Mouse (Mus musculus) right cerebral cortex, postnatal 4 days (tissue): ENCODE measurements around the gene Tmem41b.
"Not testable (repeated sequence)": the region's sequence is repeated elsewhere in the genome, so short reads cannot be mapped to it uniquely, and the experiment has no call there.

ENCODE experiments used
- DNase-seq: peaks from one replicate; pipeline ENCODE4 v3.0.0-alpha.2; 2022

The Tmem41b gene

GRCm38 (mm10) chr7:109986775-109987174 lies at the start of gene Tmem41b:
Tmem41b (minus strand) TSS chr7:109986929.
- DNase-seq: not testable (repeated sequence)

GRCm38 (mm10) chr7:110030342-110030741 lies 43.6 kb upstream of the Tmem41b start:
- no peak for DNase-seq

GRCm38 (mm10) chr7:110028826-110029225 lies 42.1 kb upstream of the Tmem41b start:
- no peak for DNase-seq

- DNase-seq: no peak
Observed at GRCm38 (mm10) chr7:110026594-110026993, 39.9 kb upstream of the Tmem41b start.

- no peak for DNase-seq
Observed at GRCm38 (mm10) chr7:110023553-110023952, 36.8 kb upstream of the Tmem41b start.

GRCm38 (mm10) chr7:110018631-110019482 lies 32.1 kb upstream of the Tmem41b start:
- DNase-seq: peak; percentile 40

GRCm38 (mm10) chr7:110018117-110018630 lies 31.4 kb upstream of the Tmem41b start, which contains the start of gene Ipo7:
Ipo7 (plus strand) TSS chr7:110018274.
- peak; percentile 87 for DNase-seq

- no peak for DNase-seq
Observed at GRCm38 (mm10) chr7:110014272-110014671, 27.5 kb upstream of the Tmem41b start.

GRCm38 (mm10) chr7:110011417-110011816 lies 24.7 kb upstream of the Tmem41b start:
- no peak for DNase-seq

- DNase-seq: no peak
Observed at GRCm38 (mm10) chr7:110009084-110009483, 22.4 kb upstream of the Tmem41b start.

- DNase-seq: no peak
Observed at GRCm38 (mm10) chr7:110008513-110008912, 21.8 kb upstream of the Tmem41b start.

GRCm38 (mm10) chr7:110006471-110007195 lies 19.9 kb upstream of the Tmem41b start:
- no peak for DNase-seq

- no peak for DNase-seq
Observed at GRCm38 (mm10) chr7:110005976-110006375, 19.2 kb upstream of the Tmem41b start.

GRCm38 (mm10) chr7:110002968-110003367 lies 16.2 kb upstream of the Tmem41b start:
- peak; percentile 5 for DNase-seq

- no peak for DNase-seq
Observed at GRCm38 (mm10) chr7:110002092-110002491, 15.4 kb upstream of the Tmem41b start.

GRCm38 (mm10) chr7:109998388-109998787 lies 11.7 kb upstream of the Tmem41b start:
- DNase-seq: no peak

- DNase-seq: no peak
Observed at GRCm38 (mm10) chr7:109993157-109993959, 6.6 kb upstream of the Tmem41b start.

- DNase-seq: no peak
Observed at GRCm38 (mm10) chr7:109991286-109991685, 4.6 kb upstream of the Tmem41b start.

GRCm38 (mm10) chr7:109986133-109986669 lies 528 bp downstream of the Tmem41b start:
- DNase-seq: peak; percentile 97

- no peak for DNase-seq
Observed at GRCm38 (mm10) chr7:109985661-109986132, 1.0 kb downstream of the Tmem41b start.

- not testable (repeated sequence) for DNase-seq
Observed at GRCm38 (mm10) chr7:109984608-109985007, 2.1 kb downstream of the Tmem41b start.

- DNase-seq: not testable (repeated sequence)
Observed at GRCm38 (mm10) chr7:109977131-109977530, 9.6 kb downstream of the Tmem41b start.
